Mouse (Mus musculus) forebrain, postnatal 0 days (tissue): ENCODE measurements around the gene Rpl27. TPM values are rescaled to one million over a fixed set of nuclear protein-coding genes. Genes with fewer than 3 reads are reported as not detected.
A peak's percentile ranks its signal among the peaks of the same experiment; 100 is the strongest.
"Not testable (repeated sequence)": the region's sequence is repeated elsewhere in the genome, so short reads cannot be mapped to it uniquely, and the experiment has no call there.

ENCODE experiments used
- ATAC-seq: fragments of 200-750 bp; cut with Nextera tagmentation; 2 replicates; pipeline ENCODE4 v1.8.0; 2017; ENCODE audit warnings: mild to moderate bottlenecking, moderate library complexity
- DNase-seq: peaks from one replicate; pipeline ENCODE4 v3.0.0-alpha.2; 2015
- H3K27ac ChIP-seq: fragments of 300-500 bp; sonication (generic); 2 replicates; pipeline ENCODE4 v1.5.1; 2014; ENCODE audit warnings: low read depth, mild to moderate bottlenecking, antibody characterized with exemption, low read length, moderate library complexity, mixed read lengths
- H3K27me3 ChIP-seq: fragments of 300-500 bp; sonication (generic); 2 replicates; pipeline ENCODE4 v1.6.1; 2014; ENCODE audit warnings: mild to moderate bottlenecking, low read length, mixed read lengths; ENCODE audit not compliant: insufficient read depth
- H3K36me3 ChIP-seq: fragments of 300-500 bp; sonication (generic); 2 replicates; pipeline ENCODE4 v1.6.1; 2014; ENCODE audit warnings: mild to moderate bottlenecking, moderate library complexity; ENCODE audit not compliant: insufficient read depth
- H3K4me1 ChIP-seq: fragments of 300-500 bp; sonication (generic); 2 replicates; pipeline ENCODE4 v1.6.1; 2014; ENCODE audit warnings: antibody characterized with exemption; ENCODE audit not compliant: insufficient read depth
- H3K4me2 ChIP-seq: fragments of 300-500 bp; sonication (generic); 2 replicates; pipeline ENCODE4 v1.6.1; 2014; ENCODE audit warnings: low read depth, mild to moderate bottlenecking, moderate library complexity
- H3K4me3 ChIP-seq: fragments of 300-500 bp; sonication (generic); 2 replicates; pipeline ENCODE4 v1.5.1; 2014; ENCODE audit warnings: low read depth, low read length, mixed read lengths
- H3K9ac ChIP-seq: fragments of 300-500 bp; sonication (generic); 2 replicates; pipeline ENCODE4 v1.6.1; 2014; ENCODE audit warnings: mild to moderate bottlenecking
- H3K9me3 ChIP-seq: fragments of 300-500 bp; sonication (generic); 2 replicates; pipeline ENCODE4 v1.6.1; 2016; ENCODE audit warnings: low read length
- CTCF ChIP-seq: sonication (generic); IDR thresholded peaks from 2 replicates; pipeline ENCODE4 v1.5.1; 2016; ENCODE audit warnings: antibody characterized with exemption, control low read depth, low read depth
- WGBS: fragments of 180-500 bp; shearing (Covaris S2); extraction: QIAGEN DNeasy Blood & Tissue Kit; methylation state at CpG from one replicate; pipeline ENCODE4 v1.1.7; 2014; 5-methylcytosine and 5-hydroxymethylcytosine counted together
- polyA plus RNA-seq: library from polyadenylated mRNA; unstranded; fragments of >200 nt; fragmentation: Nextera tagmentation; extraction: Ambion mirVana; gene quantifications from 2 replicates; pipeline ENCODE4 v1.2.1, GENCODE M21; 2015
- total RNA-seq: library from RNA; depleted of rRNA; stranded (reverse); fragments of >200 nt; gene quantifications from 2 replicates; pipeline ENCODE4 v1.2.3, GENCODE M21; 2014

Rpl27 gene
- total and polyA plus RNA-seq, 2 experiments from 2014 or later = 274 to 785 TPM

DNA sequence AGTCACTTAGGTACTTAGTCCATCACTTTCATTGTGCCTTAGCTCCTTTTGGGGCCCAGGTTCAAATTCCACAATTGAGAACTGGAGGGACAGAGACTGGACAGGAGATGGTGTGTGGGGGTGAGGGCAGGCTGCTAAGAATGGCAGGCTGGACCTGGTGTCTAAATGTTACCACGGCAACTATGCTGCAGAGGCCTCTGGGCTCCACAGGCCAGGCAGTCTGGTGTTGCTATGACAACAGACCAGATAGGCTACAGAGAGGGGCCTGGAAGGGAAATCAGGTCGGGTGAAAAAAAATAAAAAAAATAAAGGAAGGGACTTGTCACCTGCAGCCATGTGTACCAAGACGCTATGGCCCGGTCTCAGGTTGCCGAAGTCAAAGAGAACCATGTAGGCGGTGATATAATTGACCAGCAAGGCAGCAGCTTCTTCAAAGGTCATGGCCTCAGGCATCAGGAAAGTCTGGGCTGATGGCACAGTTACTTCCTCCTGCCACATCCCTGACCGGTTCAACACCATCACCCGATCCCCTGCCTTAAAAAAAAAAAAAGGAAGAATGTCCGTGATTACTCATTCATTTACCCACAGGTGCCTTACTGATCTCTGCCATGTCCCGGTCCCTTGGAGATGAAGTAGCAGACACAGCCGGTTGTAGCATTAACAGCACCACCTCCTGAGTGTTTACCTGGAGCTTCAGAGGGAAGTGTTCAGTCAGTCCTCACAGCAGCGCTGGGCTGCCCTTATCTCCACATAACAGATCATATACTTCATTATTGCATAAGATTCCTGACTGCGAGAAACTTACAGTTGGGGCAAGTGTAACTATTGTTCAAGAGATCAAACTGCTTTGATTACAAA, 20.7 kb downstream of the Rpl27 start:
- H3K9ac ChIP-seq = no peak overlapping the region
- no peak for DNase-seq
- no peak; the same call in 1 of the 2 replicates for ATAC-seq
- H3K4me1 ChIP-seq = peaks cover 14% of the 10 kb centered on the region
- H3K36me3 ChIP-seq = peaks cover 43% of the 10 kb centered on the region
- WGBS = 36% methylated on average over 13 of the region's 13 CpGs
- H3K27ac ChIP-seq = no peak overlapping the region
- H3K4me3 ChIP-seq = no peak overlapping the region
- H3K27me3 ChIP-seq = no peaks in the 10 kb centered on the region
- TF ChIP-seq CTCF = no peak
- H3K9me3 ChIP-seq = no peaks in the 10 kb centered on the region
- peak overlapping the region; percentile 85 for H3K4me2 ChIP-seq

DNA sequence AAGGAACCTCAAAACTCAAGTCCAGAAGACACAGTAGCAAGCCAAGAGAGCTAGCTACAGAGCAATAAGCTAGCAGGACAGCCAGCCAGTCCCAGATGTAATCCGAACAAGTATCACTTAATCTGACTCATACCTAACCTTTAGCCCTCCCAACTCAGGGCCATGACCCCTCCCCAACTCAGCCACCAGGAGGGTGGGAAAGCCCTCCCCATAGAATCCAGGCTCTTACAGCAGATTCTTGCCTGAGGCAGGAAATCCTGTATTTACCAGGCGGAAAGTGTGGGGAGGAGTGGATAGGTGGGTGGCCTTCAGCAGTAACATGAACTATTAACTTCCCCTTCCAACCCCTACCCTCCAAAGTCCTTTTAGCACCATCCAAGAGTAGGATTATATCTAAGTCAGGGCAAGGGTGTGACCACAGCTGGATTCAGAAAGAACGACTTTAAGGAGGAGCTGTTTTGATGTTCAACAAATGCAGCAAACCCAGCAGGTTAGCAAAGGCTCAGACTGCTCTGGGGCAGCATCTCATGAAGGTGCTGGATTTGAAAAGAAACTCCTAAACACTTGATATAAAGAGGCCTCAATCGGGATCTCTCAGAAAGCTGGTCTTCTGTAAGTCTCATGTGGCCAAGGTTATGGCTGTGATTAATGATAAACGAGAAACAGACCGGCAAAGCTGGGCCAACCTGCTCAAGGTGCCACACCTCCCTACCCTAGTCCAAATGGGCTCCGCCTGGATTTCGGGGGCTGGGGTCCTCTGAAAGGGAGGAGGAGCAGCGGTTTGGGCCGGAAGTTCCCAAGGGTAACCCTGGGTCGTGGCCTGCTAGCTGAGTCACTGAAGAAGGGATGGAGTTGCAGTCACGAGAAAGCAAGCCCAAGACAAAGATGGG, 22.4 kb downstream of the Rpl27 start, which contains the start of gene Rnd2:
Gene Rnd2, plus strand, starts transcription at position 789 of the 890 bp plus-strand sequence.
- H3K27me3 ChIP-seq = no peaks in the 10 kb centered on the region
- peaks cover 14% of the 10 kb centered on the region for H3K4me1 ChIP-seq
- DNase-seq = no peak
- H3K27ac ChIP-seq = peak within 1 kb of the TSS; percentile 78
- no peak for TF ChIP-seq CTCF
- ATAC-seq = no peak
- peak within 1 kb of the TSS; percentile 70 for H3K9ac ChIP-seq
- peak within 1 kb of the TSS; percentile 78 for H3K4me3 ChIP-seq
- peak within 1 kb of the TSS; percentile 85 for H3K4me2 ChIP-seq
- 17% methylated on average over 12 of the region's 12 CpGs for WGBS
- H3K9me3 ChIP-seq = no peaks in the 10 kb centered on the region
- H3K36me3 ChIP-seq = peaks cover 30% of the 10 kb centered on the region

- Histone ChIP-seq H3K4me1 (peaks cover 14% of the 10 kb centered on the region), H3K4me2 (peak overlapping the region; percentile 85), H3K9ac (peak overlapping the region; percentile 70), H3K4me3 (peak overlapping the region; percentile 78), H3K9me3 (no peaks in the 10 kb centered on the region), H3K36me3 (peaks cover 22% of the 10 kb centered on the region), H3K27me3 (no peaks in the 10 kb centered on the region), H3K27ac (peak overlapping the region; percentile 78)
- DNase-seq (peak; percentile 82), ATAC-seq (peak; percentile 61)
- peak; percentile 50 for TF ChIP-seq CTCF
- WGBS = 3% methylated on average over 51 of the region's 51 CpGs
Measured at GRCm38 (mm10) chr11:101465101-101465868, 23.2 kb downstream of the Rpl27 start.

- no peak for TF ChIP-seq CTCF
- Histone ChIP-seq H3K4me3 (peak within 1 kb of the TSS; percentile 78), H3K27ac (peak within 1 kb of the TSS; percentile 78), H3K36me3 (peaks cover 22% of the 10 kb centered on the region), H3K9ac (peak within 1 kb of the TSS; percentile 70), H3K9me3 (no peaks in the 10 kb centered on the region), H3K27me3 (no peaks in the 10 kb centered on the region), H3K4me2 (peak within 1 kb of the TSS; percentile 85), H3K4me1 (peaks cover 14% of the 10 kb centered on the region)
- ATAC-seq (peak; percentile 65), DNase-seq (peak; percentile 81)
- 1% methylated on average over 53 of the region's 60 CpGs for WGBS
Measured at GRCm38 (mm10) chr11:101465869-101466551, 23.9 kb downstream of the Rpl27 start, which contains the start of gene Vat1. Gene Vat1, minus strand, starts transcription at chr11:101466230.

GRCm38 (mm10) chr11:101466552-101466950, 24.5 kb downstream of the Rpl27 start:
- H3K9me3 ChIP-seq, H3K27ac ChIP-seq, ATAC-seq, H3K9ac ChIP-seq, DNase-seq, H3K27me3 ChIP-seq: not testable (repeated sequence)
- H3K4me1 ChIP-seq = peaks cover 14% of the 10 kb centered on the region
- peak overlapping the region; percentile 85 for H3K4me2 ChIP-seq
- WGBS = 53% methylated on average over 5 of the region's 5 CpGs
- H3K4me3 ChIP-seq = peak overlapping the region; percentile 78
- peaks cover 20% of the 10 kb centered on the region for H3K36me3 ChIP-seq
